Mouse (Mus musculus): ENCODE measurements around the gene Hoxa3.

GRCm38 (mm10) chr6:52209685-52210046 is 3.5 kb downstream of the Hoxa3 start:
- TF ChIP-seq CTCF (IDR thresholded peaks at IDR 0.05; ENCODE audit: low read depth, low read length) (no peak), POLR2A (IDR thresholded peaks at IDR 0.05; ENCODE audit: borderline replicate concordance, low read depth, low read length) (no peak)
